Mouse (Mus musculus) lung, postnatal 25 days (tissue): ENCODE measurements around the gene Olfml3.

ENCODE experiments used
- DNase-seq: peaks from one replicate; pipeline ENCODE4 v3.0.0; 2022; ENCODE audit warnings: low spot score

The Olfml3 gene

GRCm38 (mm10) chr3:103737778-103738571 is at the start of gene Olfml3:
Olfml3 (minus strand) TSS chr3:103738001.
- DNase-seq: peak; percentile 88

GRCm38 (mm10) chr3:103787225-103787624 is 49.4 kb upstream of the Olfml3 start:
- peak; percentile 78 for DNase-seq

GRCm38 (mm10) chr3:103782844-103783609 is 45.2 kb upstream of the Olfml3 start:
- no peak for DNase-seq

GRCm38 (mm10) chr3:103780777-103781176 is 43.0 kb upstream of the Olfml3 start:
- DNase-seq: no peak

GRCm38 (mm10) chr3:103780271-103780670 is 42.5 kb upstream of the Olfml3 start:
- no peak for DNase-seq

- no peak for DNase-seq
Observed at GRCm38 (mm10) chr3:103779183-103779582, 41.4 kb upstream of the Olfml3 start.

GRCm38 (mm10) chr3:103778660-103779059 is 40.9 kb upstream of the Olfml3 start:
- no peak for DNase-seq

GRCm38 (mm10) chr3:103777940-103778339 is 40.1 kb upstream of the Olfml3 start:
- DNase-seq: no peak

- no peak for DNase-seq
Observed at GRCm38 (mm10) chr3:103774009-103774408, 36.2 kb upstream of the Olfml3 start.

GRCm38 (mm10) chr3:103773508-103773907 is 35.7 kb upstream of the Olfml3 start:
- no peak for DNase-seq

- DNase-seq: no peak
Observed at GRCm38 (mm10) chr3:103772846-103773245, 35.0 kb upstream of the Olfml3 start.

- DNase-seq: peak; percentile 86
Observed at GRCm38 (mm10) chr3:103771531-103772130, 33.8 kb upstream of the Olfml3 start.

GRCm38 (mm10) chr3:103766789-103767188 is 29.0 kb upstream of the Olfml3 start:
- no peak for DNase-seq

- no peak for DNase-seq
Observed at GRCm38 (mm10) chr3:103759261-103759970, 21.6 kb upstream of the Olfml3 start.

- DNase-seq: no peak
Observed at GRCm38 (mm10) chr3:103758456-103758855, 20.7 kb upstream of the Olfml3 start.

GRCm38 (mm10) chr3:103756920-103757319 is 19.1 kb upstream of the Olfml3 start:
- DNase-seq: no peak

GRCm38 (mm10) chr3:103755351-103755750 is 17.6 kb upstream of the Olfml3 start:
- DNase-seq: no peak

GRCm38 (mm10) chr3:103751558-103751957 is 13.8 kb upstream of the Olfml3 start:
- DNase-seq: no peak

- no peak for DNase-seq
Observed at GRCm38 (mm10) chr3:103746711-103747110, 8.9 kb upstream of the Olfml3 start.

GRCm38 (mm10) chr3:103745001-103745770 is 7.4 kb upstream of the Olfml3 start:
- DNase-seq: no peak

GRCm38 (mm10) chr3:103743208-103743607 is 5.4 kb upstream of the Olfml3 start:
- DNase-seq: no peak
